Mouse (Mus musculus): Measurements from ENCODE around the gene Pheta1.

- TF ChIP-seq CTCF (IDR thresholded peaks at IDR 0.05; ENCODE audit: borderline replicate concordance, insufficient read depth, low read depth, low read length) (no peak), POLR2A (IDR thresholded peaks at IDR 0.05; ENCODE audit: borderline replicate concordance, insufficient read depth, low read length) (no peak)
These were observed 38.2 kb upstream of the Pheta1 start for GRCm38 (mm10) chr5:121810331-121811151.
